Mouse (Mus musculus): ENCODE data around the gene Itga9.

GRCm38 (mm10) chr9:118927501-118927900 lies 321.0 kb downstream of the Itga9 start:
- TF ChIP-seq POLR2A (IDR thresholded peaks at IDR 0.05; ENCODE audit: control insufficient read depth, low read depth, low read length) (no peak), CTCF (IDR thresholded peaks at IDR 0.05; ENCODE audit: control insufficient read depth, insufficient read depth, insufficient replicate concordance, low read depth, low read length) (no peak)
